Mouse (Mus musculus) stomach, embryonic 15.5 days (tissue): Measurements from ENCODE around the gene Erc2. TPM values are rescaled to one million over a fixed set of nuclear protein-coding genes. Genes with fewer than 3 reads are reported as not detected.

Experiments used
- ATAC-seq: fragments of 200-750 bp; cut with Nextera tagmentation; 2 replicates; pipeline ENCODE4 v1.8.0; 2017; ENCODE audit warnings: low read depth, moderate number of reproducible peaks, moderate TSS enrichment; ENCODE audit not compliant: insufficient read depth, low FRiP score
- H3K27ac ChIP-seq: fragments of 300-500 bp; sonication (generic); 2 replicates; pipeline ENCODE4 v1.5.1; 2015; ENCODE audit warnings: mild to moderate bottlenecking, inconsistent platforms
- H3K27me3 ChIP-seq: fragments of 300-500 bp; sonication (generic); replicated peaks from 2 replicates; pipeline ENCODE4 v1.6.1; 2015; ENCODE audit warnings: inconsistent platforms
- H3K36me3 ChIP-seq: fragments of 300-500 bp; sonication (generic); 2 replicates; pipeline ENCODE4 v1.6.1; 2015; ENCODE audit warnings: inconsistent platforms
- H3K4me1 ChIP-seq: fragments of 300-500 bp; sonication (generic); 2 replicates; pipeline ENCODE4 v1.6.1; 2015; ENCODE audit warnings: inconsistent platforms
- H3K4me2 ChIP-seq: fragments of 300-500 bp; sonication (generic); 2 replicates; pipeline ENCODE4 v1.6.1; 2015; ENCODE audit warnings: mild to moderate bottlenecking, inconsistent platforms
- H3K4me3 ChIP-seq: fragments of 300-500 bp; sonication (generic); replicated peaks from 2 replicates; pipeline ENCODE4 v1.5.1; 2015; ENCODE audit warnings: inconsistent platforms
- H3K9ac ChIP-seq: fragments of 300-500 bp; sonication (generic); 2 replicates; pipeline ENCODE4 v1.6.1; 2015; ENCODE audit warnings: inconsistent platforms
- H3K9me3 ChIP-seq: fragments of 300-500 bp; sonication (generic); 2 replicates; pipeline ENCODE4 v1.6.1; 2016; ENCODE audit warnings: inconsistent platforms
- WGBS: fragments of 180-500 bp; shearing (Covaris S2); methylation state at CpG from one replicate; pipeline ENCODE4 v1.1.7; 2015; 5-methylcytosine and 5-hydroxymethylcytosine counted together
- polyA plus RNA-seq: library from polyadenylated mRNA; unstranded; fragments of >200 nt; fragmentation: Nextera tagmentation; extraction: Ambion mirVana; gene quantifications from 2 replicates; pipeline ENCODE4 v1.2.1, GENCODE M21; 2015

Erc2 gene
- polyA plus RNA-seq, 1 experiment from 2014 or later = 4.8 TPM

GRCm38 (mm10) chr14:27731086-27731485 lies 108.9 kb downstream of the Erc2 start:
- Histone ChIP-seq H3K9ac (no peak overlapping the region), H3K4me3 (no peak overlapping the region), H3K36me3 (no peaks in the 10 kb centered on the region), H3K4me2 (no peak overlapping the region), H3K27ac (no peak overlapping the region), H3K27me3 (no peaks in the 10 kb centered on the region), H3K4me1 (no peaks in the 10 kb centered on the region), H3K9me3 (no peaks in the 10 kb centered on the region)
- 43% methylated on average over 4 of the region's 4 CpGs for WGBS
- no peak for ATAC-seq

DNA sequence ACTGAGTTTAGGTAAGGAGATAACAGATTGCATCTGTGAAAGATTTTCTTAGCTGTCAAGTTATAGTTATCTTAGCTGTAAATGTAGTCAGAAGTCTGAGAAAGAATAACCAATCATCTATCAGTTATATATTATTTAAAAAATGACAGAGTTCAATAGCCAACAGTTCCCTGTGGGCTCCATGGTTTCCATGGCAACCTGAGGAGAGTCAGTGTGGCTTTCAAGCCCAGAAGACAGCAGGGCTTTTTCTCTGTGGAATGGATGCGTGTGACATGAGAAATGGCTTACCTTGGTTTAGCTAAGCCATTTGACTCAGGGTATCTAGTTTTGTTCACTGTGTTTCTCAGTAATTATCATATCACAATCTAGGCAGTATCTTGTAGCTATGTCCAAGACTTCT lies 117.2 kb downstream of the Erc2 start:
- Histone ChIP-seq H3K9ac (no peak overlapping the region), H3K27ac (no peak overlapping the region), H3K27me3 (no peaks in the 10 kb centered on the region), H3K4me1 (no peaks in the 10 kb centered on the region), H3K9me3 (no peaks in the 10 kb centered on the region), H3K4me3 (no peak overlapping the region), H3K4me2 (no peak overlapping the region), H3K36me3 (no peaks in the 10 kb centered on the region)
- 41% methylated on average over 1 of the region's 1 CpGs for WGBS
- ATAC-seq = no peak

DNA sequence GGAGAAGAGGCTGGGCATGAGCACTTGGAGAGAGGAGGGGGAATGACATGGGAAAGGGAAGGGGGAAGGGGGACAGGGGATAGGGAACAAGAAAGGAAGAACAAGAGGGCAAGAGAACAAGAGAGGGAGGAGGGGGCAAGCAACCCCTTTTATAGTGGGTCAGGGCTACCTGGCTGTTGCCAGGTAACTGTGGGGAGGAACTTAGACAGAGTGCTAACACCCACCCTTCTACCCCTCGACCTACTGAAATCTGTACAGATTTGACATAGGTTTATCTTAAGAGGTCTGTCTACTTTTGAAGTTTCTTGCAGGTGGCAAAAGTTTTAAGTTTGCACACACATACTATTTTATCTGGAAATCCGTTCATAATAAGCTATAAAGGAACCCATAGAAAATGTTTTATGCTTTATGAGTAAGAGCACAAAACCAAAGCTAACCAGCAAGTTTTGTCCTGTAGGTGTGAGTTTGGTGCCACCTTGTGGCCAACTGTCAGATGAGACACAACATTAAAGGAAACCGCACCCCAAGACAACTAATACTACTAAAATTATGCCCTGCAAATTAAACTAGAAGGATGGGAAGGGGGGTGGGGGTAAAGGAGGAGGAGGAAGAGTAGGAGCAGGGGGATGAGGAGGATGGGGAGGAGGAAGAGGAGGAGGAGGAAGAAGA lies 119.2 kb downstream of the Erc2 start:
- Histone ChIP-seq H3K9me3 (no peaks in the 10 kb centered on the region), H3K36me3 (no peaks in the 10 kb centered on the region), H3K9ac (no peak overlapping the region), H3K4me3 (no peak overlapping the region), H3K4me2 (no peak overlapping the region), H3K27ac (no peak overlapping the region), H3K27me3 (no peaks in the 10 kb centered on the region), H3K4me1 (no peaks in the 10 kb centered on the region)
- ATAC-seq = no peak
- WGBS = 22% methylated on average over 3 of the region's 3 CpGs

GRCm38 (mm10) chr14:27754340-27754739 lies 132.1 kb downstream of the Erc2 start:
- no peak overlapping the region for H3K4me3 ChIP-seq
- no peaks in the 10 kb centered on the region for H3K36me3 ChIP-seq
- no peaks in the 10 kb centered on the region for H3K4me1 ChIP-seq
- H3K27me3 ChIP-seq = no peaks in the 10 kb centered on the region
- H3K9me3 ChIP-seq = no peaks in the 10 kb centered on the region
- no peak overlapping the region for H3K9ac ChIP-seq
- no peak overlapping the region for H3K4me2 ChIP-seq
- no peak for ATAC-seq
- no peak overlapping the region for H3K27ac ChIP-seq
- 73% methylated on average over 1 of the region's 1 CpGs for WGBS

- Histone ChIP-seq H3K27ac (no peak overlapping the region), H3K4me2 (no peak overlapping the region), H3K9ac (no peak overlapping the region), H3K9me3 (no peaks in the 10 kb centered on the region), H3K27me3 (no peaks in the 10 kb centered on the region), H3K4me3 (no peak overlapping the region), H3K36me3 (no peaks in the 10 kb centered on the region), H3K4me1 (no peaks in the 10 kb centered on the region)
- no peak for ATAC-seq
- 73% methylated on average over 5 of the region's 5 CpGs for WGBS
Measured at GRCm38 (mm10) chr14:27756901-27757300, 134.7 kb downstream of the Erc2 start.

GRCm38 (mm10) chr14:27758230-27758629 lies 136.0 kb downstream of the Erc2 start:
- 85% methylated on average over 1 of the region's 1 CpGs for WGBS
- no peak overlapping the region for H3K27ac ChIP-seq
- ATAC-seq = no peak
- H3K4me1 ChIP-seq = no peaks in the 10 kb centered on the region
- no peaks in the 10 kb centered on the region for H3K9me3 ChIP-seq
- H3K9ac ChIP-seq = no peak overlapping the region
- no peak overlapping the region for H3K4me3 ChIP-seq
- H3K4me2 ChIP-seq = no peak overlapping the region
- H3K27me3 ChIP-seq = no peaks in the 10 kb centered on the region
- H3K36me3 ChIP-seq = no peaks in the 10 kb centered on the region

GRCm38 (mm10) chr14:27759069-27759628 lies 136.9 kb downstream of the Erc2 start:
- no peak overlapping the region for H3K4me2 ChIP-seq
- no peak for ATAC-seq
- H3K36me3 ChIP-seq = no peaks in the 10 kb centered on the region
- H3K9me3 ChIP-seq = no peaks in the 10 kb centered on the region
- no peaks in the 10 kb centered on the region for H3K4me1 ChIP-seq
- H3K4me3 ChIP-seq = no peak overlapping the region
- H3K27ac ChIP-seq = no peak overlapping the region
- no peak overlapping the region for H3K9ac ChIP-seq
- H3K27me3 ChIP-seq = no peaks in the 10 kb centered on the region
- 87% methylated on average over 6 of the region's 6 CpGs for WGBS

DNA sequence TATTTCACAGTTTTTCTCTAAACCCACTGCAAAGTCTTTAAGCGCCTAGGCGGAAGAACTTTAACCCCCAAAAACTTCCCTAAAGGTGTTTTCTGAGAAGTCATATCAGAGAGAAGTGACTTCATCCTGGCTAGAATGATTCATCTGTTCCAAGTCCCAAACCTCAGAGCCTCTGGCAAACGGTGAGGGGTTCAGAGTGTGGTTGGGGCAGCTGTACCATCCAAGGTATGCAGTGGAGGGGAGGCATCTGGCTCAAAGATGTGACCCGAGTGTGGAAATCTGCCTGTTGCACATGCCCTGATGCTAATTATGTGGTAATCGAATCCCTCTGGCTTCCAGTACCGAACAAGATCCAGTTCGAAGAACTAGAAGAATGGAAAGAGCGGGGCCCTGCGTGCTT lies 137.8 kb downstream of the Erc2 start:
- H3K4me2 ChIP-seq = no peak overlapping the region
- no peaks in the 10 kb centered on the region for H3K9me3 ChIP-seq
- H3K9ac ChIP-seq = no peak overlapping the region
- H3K27ac ChIP-seq = no peak overlapping the region
- H3K36me3 ChIP-seq = no peaks in the 10 kb centered on the region
- no peaks in the 10 kb centered on the region for H3K27me3 ChIP-seq
- no peak for ATAC-seq
- H3K4me1 ChIP-seq = no peaks in the 10 kb centered on the region
- WGBS = 86% methylated on average over 9 of the region's 9 CpGs
- no peak overlapping the region for H3K4me3 ChIP-seq

GRCm38 (mm10) chr14:27775367-27775766 lies 153.1 kb downstream of the Erc2 start:
- H3K9ac ChIP-seq = no peak overlapping the region
- H3K27ac ChIP-seq = no peak overlapping the region
- WGBS = 56% methylated on average over 5 of the region's 5 CpGs
- H3K4me1 ChIP-seq = no peaks in the 10 kb centered on the region
- no peaks in the 10 kb centered on the region for H3K27me3 ChIP-seq
- H3K4me2 ChIP-seq = no peak overlapping the region
- ATAC-seq = no peak
- H3K36me3 ChIP-seq = no peaks in the 10 kb centered on the region
- H3K4me3 ChIP-seq = no peak overlapping the region
- no peaks in the 10 kb centered on the region for H3K9me3 ChIP-seq

- 85% methylated on average over 8 of the region's 8 CpGs for WGBS
- Histone ChIP-seq H3K36me3 (no peaks in the 10 kb centered on the region), H3K9ac (no peak overlapping the region), H3K27ac (no peak overlapping the region), H3K4me3 (no peak overlapping the region), H3K4me1 (no peaks in the 10 kb centered on the region), H3K27me3 (no peaks in the 10 kb centered on the region), H3K4me2 (no peak overlapping the region), H3K9me3 (no peaks in the 10 kb centered on the region)
- ATAC-seq = no peak
Measured at GRCm38 (mm10) chr14:27778503-27778902, 156.3 kb downstream of the Erc2 start.

DNA sequence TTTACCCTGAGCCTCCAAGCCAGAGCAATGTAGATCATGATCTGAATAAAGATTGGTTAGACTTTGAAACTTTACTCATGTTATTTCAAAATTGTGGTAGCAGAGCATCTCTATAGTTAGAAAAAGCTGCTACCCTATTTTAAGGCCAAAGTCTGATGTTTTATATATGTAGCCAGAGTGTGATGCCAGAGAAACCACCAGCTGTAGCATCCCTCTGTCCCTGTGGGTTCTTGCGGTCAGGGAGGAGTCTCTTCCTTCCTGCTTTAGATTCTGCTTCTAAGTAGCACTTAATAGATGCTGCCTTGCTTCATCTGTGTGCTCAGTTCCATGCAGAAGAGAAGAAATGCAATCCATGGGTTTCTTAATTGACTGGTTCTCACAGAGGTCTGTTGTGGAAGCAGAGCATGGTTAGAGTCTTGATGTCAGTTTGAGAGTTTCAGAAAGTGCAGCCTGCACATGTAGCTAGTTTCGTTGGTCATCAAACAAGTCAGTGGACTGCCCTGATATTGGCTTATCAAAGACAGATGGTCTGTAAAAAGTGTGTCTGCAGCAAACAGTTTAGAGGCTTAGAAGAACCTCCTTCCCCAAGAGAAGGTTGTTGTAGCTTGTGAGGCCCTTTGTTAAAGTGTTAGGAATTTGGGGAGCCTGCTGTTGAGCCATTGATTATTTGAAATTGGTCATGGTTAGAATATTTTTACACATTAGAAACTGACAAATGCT lies 156.9 kb downstream of the Erc2 start:
- no peaks in the 10 kb centered on the region for H3K36me3 ChIP-seq
- no peak overlapping the region for H3K9ac ChIP-seq
- no peaks in the 10 kb centered on the region for H3K9me3 ChIP-seq
- no peak for ATAC-seq
- no peak overlapping the region for H3K4me2 ChIP-seq
- H3K27me3 ChIP-seq = no peaks in the 10 kb centered on the region
- H3K4me1 ChIP-seq = no peaks in the 10 kb centered on the region
- H3K27ac ChIP-seq = no peak overlapping the region
- no peak overlapping the region for H3K4me3 ChIP-seq
- WGBS = 70% methylated on average over 2 of the region's 2 CpGs

GRCm38 (mm10) chr14:27781221-27781620 lies 159.0 kb downstream of the Erc2 start:
- Histone ChIP-seq H3K4me2 (no peak overlapping the region), H3K27ac (no peak overlapping the region), H3K36me3 (no peaks in the 10 kb centered on the region), H3K27me3 (no peaks in the 10 kb centered on the region), H3K9ac (no peak overlapping the region), H3K9me3 (no peaks in the 10 kb centered on the region), H3K4me1 (no peaks in the 10 kb centered on the region), H3K4me3 (no peak overlapping the region)
- no peak for ATAC-seq
- 80% methylated on average over 1 of the region's 1 CpGs for WGBS
